Mouse (Mus musculus) embryonic facial prominence, embryonic 12.5 days (tissue): ENCODE measurements at regions not wholly inside any gene's neighbourhood (a gene's known extent, or its start where the extent isn't known, plus 50 kb on each side); places are given as distances from the start of the nearest gene placed in this dataset.

Source experiments
- ATAC-seq: fragments of 200-750 bp; cut with Nextera tagmentation; 2 replicates; pipeline ENCODE4 v1.8.0; 2017; ENCODE audit not compliant: insufficient number of reproducible peaks, insufficient read depth, low FRiP score, low TSS enrichment
- H3K27ac ChIP-seq: fragments of 300-500 bp; sonication (generic); 2 replicates; pipeline ENCODE4 v1.5.1; 2016; ENCODE audit warnings: mild to moderate bottlenecking
- H3K27me3 ChIP-seq: fragments of 300-500 bp; sonication (generic); 2 replicates; pipeline ENCODE4 v1.6.1; 2016; ENCODE audit warnings: mild to moderate bottlenecking, moderate library complexity
- H3K36me3 ChIP-seq: fragments of 300-500 bp; sonication (generic); 2 replicates; pipeline ENCODE4 v1.6.1; 2016; ENCODE audit warnings: mild to moderate bottlenecking
- H3K4me1 ChIP-seq: fragments of 300-500 bp; sonication (generic); 2 replicates; pipeline ENCODE4 v1.6.1; 2016
- H3K4me2 ChIP-seq: fragments of 300-500 bp; sonication (generic); replicated peaks from 2 replicates; pipeline ENCODE4 v1.6.1; 2016; ENCODE audit warnings: mild to moderate bottlenecking, moderate library complexity
- H3K4me3 ChIP-seq: fragments of 300-500 bp; sonication (generic); 2 replicates; pipeline ENCODE4 v1.5.1; 2016; ENCODE audit warnings: mild to moderate bottlenecking
- H3K9ac ChIP-seq: fragments of 300-500 bp; sonication (generic); 2 replicates; pipeline ENCODE4 v1.6.1; 2016; ENCODE audit warnings: mild to moderate bottlenecking, moderate library complexity
- H3K9me3 ChIP-seq: fragments of 300-500 bp; sonication (generic); 2 replicates; pipeline ENCODE4 v1.6.1; 2016; ENCODE audit warnings: mild to moderate bottlenecking, moderate library complexity
- WGBS: fragments of 180-500 bp; shearing (Covaris S2); methylation state at CpG from one replicate; pipeline ENCODE4 v1.1.7; 2016; 5-methylcytosine and 5-hydroxymethylcytosine counted together

- no peak overlapping the region for H3K4me3 ChIP-seq
- ATAC-seq = no peak
- H3K27ac ChIP-seq = no peak overlapping the region
- no peaks in the 10 kb centered on the region; the same call in 1 of the 2 replicates for H3K36me3 ChIP-seq
- no peak overlapping the region for H3K4me2 ChIP-seq
- 0 out of 2 replicates have a peak, but pooled peaks cover 6% of the 10 kb centered on the region for H3K4me1 ChIP-seq
- H3K9me3 ChIP-seq = no peaks in the 10 kb centered on the region
- 94% methylated on average over 14 of the region's 14 CpGs for WGBS
- no peaks in the 10 kb centered on the region for H3K27me3 ChIP-seq
- no peak overlapping the region for H3K9ac ChIP-seq
Measured at GRCm38 (mm10) chr17:47221068-47221796, 147.5 kb upstream of the Mrps10 start.

DNA sequence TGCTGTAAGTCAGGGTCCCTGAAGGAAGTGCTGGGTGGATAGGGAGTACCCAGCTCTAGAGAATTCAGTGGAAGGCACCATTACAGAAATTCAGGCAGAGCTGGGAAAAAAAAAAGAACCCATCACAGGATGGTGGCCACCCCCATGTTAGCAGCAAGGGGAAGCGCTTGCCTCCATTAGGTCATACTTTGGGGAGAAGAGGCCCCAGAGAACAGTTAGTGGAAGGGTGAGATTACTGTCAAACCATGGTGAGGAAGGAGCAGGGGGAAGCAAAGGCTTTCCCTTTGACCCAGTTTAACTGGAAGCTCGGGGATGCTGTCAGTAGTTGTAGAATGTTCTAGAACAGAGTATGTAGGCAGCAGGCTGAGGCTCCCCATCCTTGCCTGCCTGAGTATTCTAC is 148.8 kb upstream of the Mrps10 start:
- H3K27ac ChIP-seq = no peak overlapping the region
- H3K4me3 ChIP-seq = no peak overlapping the region
- H3K36me3 ChIP-seq = no peaks in the 10 kb centered on the region; the same call in 1 of the 2 replicates
- H3K27me3 ChIP-seq = no peaks in the 10 kb centered on the region
- H3K9ac ChIP-seq = no peak overlapping the region
- no peaks in the 10 kb centered on the region for H3K4me1 ChIP-seq
- H3K9me3 ChIP-seq = no peaks in the 10 kb centered on the region
- ATAC-seq = no peak
- H3K4me2 ChIP-seq = no peak overlapping the region
- WGBS = 84% methylated on average over 2 of the region's 2 CpGs

- H3K4me3 ChIP-seq = no peak overlapping the region
- no peaks in the 10 kb centered on the region for H3K9me3 ChIP-seq
- H3K27me3 ChIP-seq = no peaks in the 10 kb centered on the region
- H3K27ac ChIP-seq = no peak overlapping the region
- no peaks in the 10 kb centered on the region for H3K4me1 ChIP-seq
- no peak overlapping the region for H3K9ac ChIP-seq
- WGBS = 92% methylated on average over 3 of the region's 3 CpGs
- H3K36me3 ChIP-seq = no peaks in the 10 kb centered on the region; the same call in 1 of the 2 replicates
- H3K4me2 ChIP-seq = no peak overlapping the region
- ATAC-seq = no peak
Measured at GRCm38 (mm10) chr17:47216490-47216889, 152.2 kb upstream of the Mrps10 start.

- WGBS = 92% methylated on average over 2 of the region's 2 CpGs
- Histone ChIP-seq H3K27me3 (no peaks in the 10 kb centered on the region), H3K9ac (no peak overlapping the region), H3K4me2 (no peak overlapping the region), H3K9me3 (no peaks in the 10 kb centered on the region), H3K36me3 (no peaks in the 10 kb centered on the region; the same call in 1 of the 2 replicates), H3K27ac (no peak overlapping the region), H3K4me3 (no peak overlapping the region), H3K4me1 (no peaks in the 10 kb centered on the region)
- no peak for ATAC-seq
Measured at GRCm38 (mm10) chr17:47215841-47216240, 152.8 kb upstream of the Mrps10 start.

DNA sequence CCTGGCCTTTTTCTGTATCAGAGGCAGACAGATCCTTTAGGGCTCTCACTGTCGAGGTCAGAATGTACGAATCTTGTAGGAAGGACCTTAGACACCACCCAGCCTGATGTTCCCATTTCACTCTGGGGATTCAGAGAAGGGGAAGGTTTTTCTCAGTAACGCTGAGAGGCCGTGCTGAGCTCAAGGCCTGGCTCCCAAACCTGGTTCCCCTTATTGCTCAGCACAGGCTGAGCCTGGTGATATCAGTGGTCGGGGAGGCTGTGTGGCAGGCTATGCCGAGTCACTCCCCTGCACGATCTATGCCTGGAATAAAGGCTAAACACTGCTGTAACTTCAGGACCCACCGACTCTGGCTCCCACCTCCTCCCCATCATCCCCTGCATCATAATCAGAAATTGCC is 154.6 kb upstream of the Mrps10 start:
- H3K36me3 ChIP-seq = no peaks in the 10 kb centered on the region; the same call in 1 of the 2 replicates
- H3K27ac ChIP-seq = no peak overlapping the region
- 93% methylated on average over 8 of the region's 8 CpGs for WGBS
- no peak for ATAC-seq
- H3K4me3 ChIP-seq = no peak overlapping the region
- no peaks in the 10 kb centered on the region for H3K4me1 ChIP-seq
- no peak overlapping the region for H3K4me2 ChIP-seq
- no peaks in the 10 kb centered on the region for H3K9me3 ChIP-seq
- H3K27me3 ChIP-seq = no peaks in the 10 kb centered on the region
- H3K9ac ChIP-seq = no peak overlapping the region

GRCm38 (mm10) chr17:47210441-47211196 is 158.1 kb upstream of the Mrps10 start:
- no peaks in the 10 kb centered on the region for H3K9me3 ChIP-seq
- no peak overlapping the region for H3K4me3 ChIP-seq
- H3K4me1 ChIP-seq = no peaks in the 10 kb centered on the region
- no peaks in the 10 kb centered on the region for H3K36me3 ChIP-seq
- no peak overlapping the region for H3K4me2 ChIP-seq
- no peak overlapping the region for H3K9ac ChIP-seq
- no peaks in the 10 kb centered on the region for H3K27me3 ChIP-seq
- no peak for ATAC-seq
- no peak overlapping the region for H3K27ac ChIP-seq
- 81% methylated on average over 22 of the region's 22 CpGs for WGBS

- H3K27ac ChIP-seq = no peak overlapping the region
- ATAC-seq = no peak
- H3K4me2 ChIP-seq = no peak overlapping the region
- H3K9ac ChIP-seq = no peak overlapping the region
- H3K36me3 ChIP-seq = no peaks in the 10 kb centered on the region
- no peaks in the 10 kb centered on the region for H3K9me3 ChIP-seq
- H3K4me3 ChIP-seq = no peak overlapping the region
- WGBS = 89% methylated on average over 16 of the region's 16 CpGs
- no peaks in the 10 kb centered on the region for H3K27me3 ChIP-seq
- 0 out of 2 replicates have a peak, but pooled peaks cover 3% of the 10 kb centered on the region for H3K4me1 ChIP-seq
Measured at GRCm38 (mm10) chr17:47208886-47209585, 159.7 kb upstream of the Mrps10 start.

DNA sequence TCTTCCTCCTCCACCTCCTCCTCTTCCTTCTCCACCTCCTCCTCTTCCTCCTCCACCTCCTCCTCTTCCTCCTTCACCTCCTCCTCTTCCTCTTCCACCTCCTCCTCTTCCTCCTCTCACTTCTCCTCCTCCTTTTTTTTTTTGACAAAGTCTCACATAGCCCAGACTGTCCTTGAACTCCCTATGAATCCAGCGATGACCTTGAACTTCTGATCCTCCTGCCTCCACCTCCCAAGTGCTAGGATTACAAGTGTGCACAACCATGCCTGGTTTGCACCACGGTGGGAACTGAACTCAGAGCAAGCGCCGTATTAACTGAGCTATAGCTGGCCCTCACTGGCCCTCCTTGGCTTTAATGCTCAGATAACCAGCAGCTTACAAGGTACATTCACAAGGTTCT is 161.2 kb upstream of the Mrps10 start:
- Histone ChIP-seq H3K9me3 (no peaks in the 10 kb centered on the region), H3K4me3 (no peak overlapping the region), H3K36me3 (no peaks in the 10 kb centered on the region), H3K4me1 (0 out of 2 replicates have a peak, but pooled peaks cover 9% of the 10 kb centered on the region), H3K4me2 (no peak overlapping the region), H3K27ac (no peak overlapping the region), H3K27me3 (no peaks in the 10 kb centered on the region), H3K9ac (no peak overlapping the region)
- no peak for ATAC-seq
- 93% methylated on average over 4 of the region's 4 CpGs for WGBS

DNA sequence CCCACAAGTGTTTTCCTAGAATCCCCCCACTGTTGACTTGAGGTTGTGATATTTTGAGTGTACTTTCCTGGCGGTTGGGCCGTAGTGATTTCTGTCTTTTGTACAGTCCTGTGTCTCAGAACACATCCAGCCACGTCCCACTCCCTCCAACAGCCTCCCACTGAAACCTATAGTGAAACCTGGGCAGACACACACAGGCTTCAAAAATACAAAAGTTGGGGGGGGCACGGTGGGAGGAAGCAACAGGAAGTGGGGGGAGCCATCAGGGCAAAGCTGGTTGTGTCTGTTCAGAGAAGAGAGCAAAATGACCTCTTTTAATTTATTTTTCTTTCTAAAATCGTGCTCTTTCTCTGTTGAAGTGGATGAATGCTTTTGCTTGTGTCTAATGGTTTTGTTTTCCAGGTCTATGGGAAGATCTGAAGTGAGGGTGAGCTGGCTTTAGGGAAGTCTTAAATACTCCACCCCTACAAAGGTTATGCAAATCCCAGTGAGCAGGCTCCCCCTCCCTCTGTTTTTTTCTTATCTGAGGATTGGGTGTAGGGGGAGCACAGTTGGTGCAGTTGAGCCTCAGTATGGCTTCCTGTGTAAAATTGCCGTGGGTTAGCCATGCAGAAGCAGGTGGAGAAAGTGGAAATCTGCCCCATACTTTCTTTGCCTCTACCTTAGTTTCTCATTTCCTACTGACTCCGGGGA is 164.1 kb upstream of the Mrps10 start:
- 0 out of 2 replicates have a peak, but pooled peaks cover 12% of the 10 kb centered on the region for H3K4me1 ChIP-seq
- WGBS = 80% methylated on average over 7 of the region's 7 CpGs
- H3K36me3 ChIP-seq = no peaks in the 10 kb centered on the region
- no peak overlapping the region for H3K4me2 ChIP-seq
- H3K27me3 ChIP-seq = no peaks in the 10 kb centered on the region
- no peak overlapping the region for H3K9ac ChIP-seq
- ATAC-seq = no peak
- no peaks in the 10 kb centered on the region for H3K9me3 ChIP-seq
- 0 out of 2 replicates have a peak overlapping the region, but pooled peaks have one; percentile 4 for H3K27ac ChIP-seq
- no peak overlapping the region for H3K4me3 ChIP-seq

GRCm38 (mm10) chr17:47199206-47199605 is 169.5 kb upstream of the Mrps10 start:
- WGBS = 83% methylated on average over 10 of the region's 10 CpGs
- Histone ChIP-seq H3K9me3 (no peaks in the 10 kb centered on the region), H3K27me3 (no peaks in the 10 kb centered on the region), H3K9ac (no peak overlapping the region), H3K4me1 (peaks cover 37% of the 10 kb centered on the region), H3K4me2 (no peak overlapping the region), H3K27ac (no peak overlapping the region), H3K4me3 (no peak overlapping the region), H3K36me3 (no peaks in the 10 kb centered on the region)
- ATAC-seq = peak; percentile 24; the same call in 1 of the 2 replicates

DNA sequence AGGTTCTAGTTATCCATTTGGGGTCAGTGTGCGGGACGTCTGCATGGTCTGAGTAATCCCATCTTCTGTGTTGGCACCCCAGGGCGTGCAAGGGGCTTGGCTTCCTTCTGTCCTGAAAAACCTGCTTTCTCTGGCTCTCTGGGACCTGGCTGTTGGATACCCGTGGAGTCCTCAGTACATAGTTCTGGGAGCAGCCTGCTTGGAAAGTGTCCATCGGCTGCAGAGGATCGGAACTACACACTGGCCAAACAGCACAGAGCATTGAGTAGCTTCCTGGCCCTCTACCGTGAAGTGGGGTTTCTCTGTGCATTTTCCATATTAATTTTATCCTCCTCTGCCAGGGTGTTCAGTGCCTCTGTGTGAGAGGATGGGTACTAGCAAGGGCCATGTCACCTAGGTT is 170.7 kb upstream of the Mrps10 start:
- H3K36me3 ChIP-seq = peaks cover 8% of the 10 kb centered on the region; the same call in 1 of the 2 replicates
- H3K4me1 ChIP-seq = peaks cover 32% of the 10 kb centered on the region
- no peak overlapping the region for H3K9ac ChIP-seq
- H3K4me2 ChIP-seq = no peak overlapping the region
- no peaks in the 10 kb centered on the region for H3K9me3 ChIP-seq
- no peak overlapping the region for H3K4me3 ChIP-seq
- no peak for ATAC-seq
- no peak overlapping the region for H3K27ac ChIP-seq
- H3K27me3 ChIP-seq = no peaks in the 10 kb centered on the region
- 43% methylated on average over 7 of the region's 7 CpGs for WGBS
